Mouse (Mus musculus): ENCODE results near the gene Anxa11.

- no peak for TF ChIP-seq POLR2A (IDR thresholded peaks at IDR 0.05; ENCODE audit: borderline replicate concordance, low read depth, low read length)
- TF ChIP-seq CTCF (IDR thresholded peaks at IDR 0.05; ENCODE audit: low read depth, low read length) = no peak
Measured at GRCm38 (mm10) chr14:25846516-25846915, 4.6 kb downstream of the Anxa11 start.

Measured in bone marrow macrophage, adult 2 months (primary cell).